Mouse (Mus musculus): Measurements from ENCODE around the gene Mgarp.
A peak's percentile ranks its signal among the peaks of the same experiment; 100 is the strongest.
"Not testable (repeated sequence)": the region's sequence is repeated elsewhere in the genome, so short reads cannot be mapped to it uniquely, and the experiment has no call there.

The Mgarp gene

GRCm38 (mm10) chr3:51395461-51396145 is 935 bp downstream of the Mgarp start:
- DNase-seq = no peak

DNA sequence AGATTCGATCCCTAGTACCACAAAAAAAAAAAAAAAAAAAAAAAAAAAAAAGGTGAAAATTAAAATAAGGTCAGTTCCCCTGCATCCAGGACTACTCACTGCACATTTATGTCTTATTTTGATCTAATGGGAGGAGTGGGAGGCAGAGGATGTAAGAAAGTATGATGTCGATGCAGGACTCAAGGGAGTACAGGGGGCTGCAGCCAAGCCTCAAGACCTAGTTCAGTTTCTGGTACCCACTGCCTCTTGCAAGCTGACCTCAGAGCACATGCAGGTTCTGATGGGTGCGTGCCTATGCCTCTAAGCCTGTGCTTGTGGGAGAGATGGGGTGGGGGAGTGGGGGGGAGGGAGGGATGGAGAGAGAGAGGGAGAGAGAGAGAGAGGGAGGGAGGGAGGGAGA is 1.7 kb downstream of the Mgarp start:
- no peak for DNase-seq

DNA sequence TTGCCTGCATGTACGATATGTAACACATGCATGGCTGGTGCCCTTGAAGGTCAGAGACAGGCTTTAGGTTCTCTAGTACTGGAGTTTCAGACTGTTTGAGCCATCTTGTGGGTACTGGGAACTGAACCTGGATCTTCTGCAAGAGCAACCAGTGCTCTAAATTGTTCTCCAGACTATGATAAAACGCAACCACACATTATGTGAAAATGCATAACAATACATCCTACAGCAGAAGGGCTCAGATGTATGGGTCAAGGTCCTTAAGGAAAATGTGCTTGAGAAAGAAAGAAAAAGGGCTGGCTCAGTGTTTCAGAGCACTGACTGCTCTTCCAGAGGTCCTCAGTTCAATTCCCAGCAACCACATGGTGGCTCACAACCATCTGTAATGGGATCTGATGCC is 2.9 kb downstream of the Mgarp start:
- no peak for DNase-seq

- DNase-seq = not testable (repeated sequence)
Observed at GRCm38 (mm10) chr3:51393018-51393417, 3.5 kb downstream of the Mgarp start.

- DNase-seq = no peak
Observed at GRCm38 (mm10) chr3:51391591-51391990, 4.9 kb downstream of the Mgarp start.

DNA sequence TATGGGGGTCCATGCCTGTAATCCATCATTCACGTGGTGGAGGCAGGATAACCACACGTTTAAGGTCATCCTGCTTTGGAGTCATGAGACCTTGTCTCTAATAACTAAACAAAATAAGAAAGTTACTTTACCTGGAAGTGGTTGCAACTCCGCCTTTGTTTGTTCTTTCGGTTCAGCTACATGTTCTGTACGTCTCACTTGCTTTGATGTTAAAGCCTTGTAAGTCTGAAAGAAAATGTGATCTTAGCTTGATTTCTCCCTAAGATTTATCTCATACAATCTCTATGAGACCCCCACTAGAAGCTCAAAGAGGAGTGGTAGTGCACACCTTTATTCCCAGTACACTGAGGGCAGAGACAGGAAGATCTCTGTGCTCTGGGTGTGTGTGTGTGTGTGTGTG is 5.4 kb downstream of the Mgarp start:
- no peak for DNase-seq

DNA sequence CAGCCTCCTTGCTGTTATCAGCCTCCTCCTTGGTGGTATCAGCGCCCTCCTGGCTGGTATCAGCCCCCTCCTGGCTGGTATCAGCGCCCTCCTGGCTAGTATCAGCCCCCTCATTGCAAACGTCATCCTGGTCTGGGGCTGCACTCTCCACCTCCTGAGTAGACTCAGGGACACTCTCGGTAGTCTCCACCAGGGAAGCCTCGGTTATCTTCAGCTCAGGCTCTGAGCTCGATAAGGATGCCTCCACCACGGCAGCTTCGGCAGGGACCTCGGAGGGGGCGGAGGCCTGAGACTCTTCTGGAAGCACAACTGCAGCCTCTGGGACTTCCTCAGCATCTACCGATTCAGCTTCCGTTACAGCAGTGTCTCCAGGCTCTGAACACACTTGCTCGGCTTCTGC is 7.6 kb downstream of the Mgarp start:
- DNase-seq = no peak

- DNase-seq = no peak
Observed at GRCm38 (mm10) chr3:51387868-51388381, 8.6 kb downstream of the Mgarp start.

DNA sequence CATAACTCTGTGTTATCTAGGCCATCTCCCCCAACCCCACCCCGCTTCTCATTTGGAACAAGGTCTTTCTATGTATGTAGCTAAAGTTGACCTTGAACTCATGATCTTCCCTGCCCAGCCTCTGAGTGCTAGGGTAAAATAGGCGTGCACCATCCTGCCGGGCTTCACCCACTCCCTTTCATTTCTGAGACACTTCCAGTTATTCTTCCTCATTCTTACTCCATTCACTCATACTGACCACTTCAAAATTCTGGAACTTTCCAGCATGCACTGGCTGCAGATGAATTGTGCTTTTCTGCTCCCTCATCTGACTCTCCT is 9.4 kb downstream of the Mgarp start:
- no peak for DNase-seq

DNA sequence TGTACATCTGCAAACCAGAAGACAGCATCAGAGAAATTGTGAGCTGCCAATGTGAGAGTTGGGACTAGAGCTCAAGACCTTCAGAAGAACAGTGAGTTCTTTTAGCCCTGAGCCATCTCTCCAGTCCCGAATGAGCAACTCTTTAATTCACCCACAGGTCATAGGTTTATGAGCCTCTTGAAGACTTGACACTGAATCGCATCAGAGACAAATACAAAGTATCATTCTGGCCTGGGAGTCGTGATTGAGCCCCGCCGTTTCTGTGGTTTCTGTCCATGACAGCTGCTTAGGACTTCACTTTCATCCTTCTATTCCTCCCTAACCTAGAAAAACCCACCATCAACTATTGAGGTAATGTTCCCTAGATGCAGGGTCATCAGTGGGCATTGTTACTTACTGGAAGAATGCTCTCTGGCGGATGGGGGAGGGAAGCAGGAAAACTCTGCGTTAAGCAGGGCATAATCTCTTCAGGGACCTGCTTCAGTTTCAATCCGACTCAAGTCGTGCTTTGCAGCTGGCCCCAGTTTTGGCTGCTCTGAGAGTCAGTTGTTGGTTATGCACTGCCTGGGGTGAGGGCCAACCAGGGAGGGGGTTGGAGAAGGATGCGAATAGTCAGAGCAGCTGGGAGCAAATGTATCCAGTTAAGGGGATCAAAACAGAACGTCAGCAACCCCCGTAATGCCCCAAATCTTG is 10.0 kb downstream of the Mgarp start:
- DNase-seq = no peak

DNA sequence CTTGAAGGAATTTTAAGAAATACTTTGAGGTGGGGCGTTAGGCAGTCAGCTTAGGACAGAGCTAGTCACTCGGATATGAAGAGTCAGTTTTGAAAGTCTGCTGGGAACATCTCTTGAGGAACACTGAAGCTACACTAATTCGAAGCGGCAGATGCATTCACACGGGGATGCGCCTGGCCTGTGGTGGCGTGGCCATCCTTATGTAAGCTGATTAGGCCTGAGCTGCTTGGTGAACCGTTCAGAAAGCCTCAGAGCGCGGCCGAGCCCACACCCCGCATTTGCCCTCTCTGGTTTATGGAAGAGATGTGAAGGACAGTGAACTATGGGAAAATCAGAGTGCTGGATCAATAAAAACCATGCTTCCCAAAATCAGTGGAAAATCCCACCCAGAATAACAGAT is 13.1 kb downstream of the Mgarp start:
- DNase-seq = no peak

DNA sequence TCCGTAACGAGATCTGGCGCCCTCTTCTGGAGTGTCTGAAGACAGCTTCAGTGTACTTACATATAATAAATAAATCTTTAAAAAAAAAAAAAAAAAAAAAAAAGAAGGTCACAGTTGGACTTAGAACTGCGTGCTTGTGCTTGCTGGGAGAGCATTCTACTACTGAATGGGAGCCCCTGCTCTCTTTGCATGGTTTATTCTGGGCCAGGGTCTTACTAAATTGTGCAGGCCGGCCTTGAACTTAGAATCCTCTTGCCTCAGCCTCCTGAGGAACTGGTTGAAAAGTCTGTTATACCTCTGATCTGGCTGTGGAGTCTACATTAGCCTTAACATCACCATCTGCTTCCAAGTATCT is 15.9 kb downstream of the Mgarp start:
- no peak for DNase-seq

DNA sequence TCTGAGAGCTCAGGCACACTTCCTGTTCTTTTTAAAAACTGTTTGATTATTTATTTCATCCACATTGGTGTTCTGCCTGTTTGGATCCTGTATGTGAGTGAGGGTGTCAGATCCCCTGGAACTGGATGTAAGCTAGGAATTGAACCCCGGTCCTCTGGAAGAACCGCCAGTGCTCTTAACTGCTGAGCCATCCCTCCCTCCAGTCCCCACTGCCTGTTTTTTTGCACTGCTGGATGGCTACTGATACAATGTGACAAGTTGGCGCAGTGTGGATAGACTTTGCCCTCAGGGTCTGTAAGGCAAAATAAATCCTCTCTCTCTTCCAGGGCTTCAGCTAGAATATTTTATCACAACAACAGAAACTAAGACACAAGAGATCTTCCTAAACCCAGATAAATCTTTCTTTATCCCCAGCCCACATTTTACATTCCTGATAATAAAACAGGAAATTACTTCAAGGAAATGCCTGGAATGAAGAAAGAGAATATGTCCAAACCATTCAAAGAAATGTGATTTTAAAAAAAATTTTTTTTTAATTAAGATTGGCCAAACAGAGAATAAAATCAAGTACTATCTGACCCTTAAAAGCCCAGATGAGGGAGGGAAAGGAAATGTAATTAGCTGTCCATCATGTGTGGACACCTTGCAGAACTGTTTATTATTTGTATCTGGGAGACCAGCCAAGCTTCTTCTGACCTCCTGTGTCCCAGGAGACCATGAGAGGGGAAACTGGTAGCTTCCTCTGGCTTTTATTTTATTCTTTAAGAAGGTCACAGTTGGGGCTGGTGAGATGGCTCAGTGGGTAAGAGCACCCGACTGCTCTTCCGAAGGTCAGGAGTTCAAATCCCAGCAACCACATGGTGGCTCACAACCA is 16.5 kb downstream of the Mgarp start:
- no peak for DNase-seq

- no peak for DNase-seq
Observed at GRCm38 (mm10) chr3:51378665-51378946, 17.9 kb downstream of the Mgarp start.

GRCm38 (mm10) chr3:51377878-51378664 is 18.5 kb downstream of the Mgarp start:
- no peak for DNase-seq

DNA sequence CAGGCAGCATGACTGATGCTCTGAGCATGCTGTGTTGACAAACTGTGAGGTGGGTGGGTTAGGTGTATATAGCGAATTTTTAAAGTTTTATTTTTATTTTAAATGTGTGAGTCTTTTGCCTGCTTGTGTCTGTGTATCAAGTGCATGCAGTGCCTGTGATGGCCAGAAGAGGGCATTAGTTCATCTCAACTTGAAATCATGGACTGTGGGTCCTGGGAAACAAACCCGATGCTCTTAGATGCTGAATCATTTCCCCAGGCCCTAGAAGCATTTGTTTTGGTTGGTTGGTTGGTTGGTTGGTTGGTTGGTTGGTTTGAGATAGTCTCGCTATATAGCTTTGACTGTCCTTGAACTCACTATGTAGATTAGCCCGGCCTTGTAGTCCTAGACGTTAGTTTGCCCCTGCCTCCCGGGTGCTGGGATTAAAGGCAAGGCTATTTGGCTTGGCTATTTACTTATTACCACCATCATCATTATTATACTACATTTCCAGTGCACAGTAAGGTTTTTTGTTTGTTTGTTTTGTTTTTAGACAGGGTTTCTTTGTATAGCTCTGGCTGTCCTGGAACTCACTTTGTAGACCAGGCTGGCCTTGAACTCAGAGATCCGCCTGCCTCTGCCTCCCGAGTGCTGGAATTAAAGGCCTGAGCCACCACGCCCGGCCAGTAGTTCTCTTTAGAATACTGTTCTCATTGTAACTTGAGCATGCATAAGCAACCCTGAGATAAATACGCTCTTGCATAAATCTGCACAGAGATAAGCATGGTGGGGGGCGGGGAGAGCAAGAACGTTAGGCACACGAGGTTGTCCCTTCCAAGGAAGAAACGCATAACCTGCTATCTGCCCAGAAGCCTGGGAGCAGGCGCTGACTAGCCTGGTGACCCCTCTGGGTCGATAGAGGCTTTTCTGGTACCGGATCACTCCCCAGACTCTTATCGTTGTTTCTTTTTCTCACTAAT is 21.0 kb downstream of the Mgarp start:
- DNase-seq = peak in 1 of 2 experiments; percentile 51

DNA sequence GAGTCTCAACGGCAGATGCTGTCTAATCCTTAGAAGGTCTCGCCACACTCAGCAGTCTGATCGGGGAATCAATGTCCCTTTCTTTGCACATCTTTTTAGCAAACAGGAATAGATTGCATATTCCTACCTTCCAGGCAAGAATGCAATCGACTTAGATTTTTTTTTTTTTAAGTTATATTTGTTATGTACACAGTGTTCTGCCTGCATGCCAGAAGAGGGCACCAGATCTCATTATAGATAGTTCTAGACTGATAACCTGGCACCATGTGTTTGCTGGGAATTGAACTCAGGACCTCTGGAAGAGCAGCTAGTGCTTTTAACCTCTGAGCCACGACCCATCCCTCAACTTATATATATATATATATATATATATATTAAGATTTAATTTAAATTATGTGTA is 23.0 kb downstream of the Mgarp start:
- DNase-seq = no peak

- DNase-seq = no peak
Observed at GRCm38 (mm10) chr3:51372883-51373282, 23.7 kb downstream of the Mgarp start.

DNA sequence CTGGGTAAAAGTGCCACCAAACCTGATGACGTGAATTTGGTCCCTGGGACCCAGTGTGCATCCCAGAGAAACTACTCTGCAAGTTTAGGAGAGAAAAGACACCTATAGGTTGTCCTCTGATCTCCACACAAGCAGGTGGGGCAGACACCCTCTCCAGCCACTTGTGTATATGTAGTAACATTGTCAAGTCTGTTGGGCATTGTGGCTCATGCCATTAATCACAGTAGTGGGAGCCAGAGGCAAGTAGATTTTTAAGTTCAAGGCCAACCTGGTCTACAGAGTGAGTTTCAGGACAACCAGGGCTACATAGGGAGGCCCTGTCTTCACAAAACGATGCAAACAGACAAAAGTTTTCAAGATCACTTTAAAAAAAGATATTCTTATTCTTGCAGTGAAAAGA is 24.7 kb downstream of the Mgarp start:
- no peak for DNase-seq

DNA sequence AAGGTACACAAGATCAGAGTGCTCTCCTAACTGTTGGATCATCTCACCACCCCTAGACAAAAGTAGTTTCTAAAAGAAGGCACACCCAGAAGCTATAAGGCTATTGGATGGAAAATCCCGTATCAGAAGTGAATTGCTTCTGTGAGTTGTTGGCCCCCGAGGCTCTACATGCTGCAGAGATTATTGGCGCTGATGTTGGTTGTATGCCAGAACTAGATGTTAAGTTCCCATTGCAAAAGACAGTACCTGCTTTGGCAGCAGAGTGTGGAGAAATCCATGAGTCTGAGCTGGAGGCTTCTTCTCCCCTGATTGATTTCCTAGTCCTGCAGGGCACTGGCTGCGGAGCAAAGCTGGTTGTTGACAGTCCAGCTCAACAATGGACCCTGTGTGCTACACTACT is 28.5 kb downstream of the Mgarp start:
- DNase-seq = no peak

GRCm38 (mm10) chr3:51366926-51367325 is 29.6 kb downstream of the Mgarp start:
- DNase-seq = no peak

GRCm38 (mm10) chr3:51365517-51365882 is 31.0 kb downstream of the Mgarp start:
- DNase-seq = no peak

All from spleen, adult 18-20 months (tissue).